Mouse (Mus musculus) cerebellum, postnatal 25 days (tissue): ENCODE results near the gene Zbtb45.
A peak's percentile ranks its signal among the peaks of the same experiment; 100 is the strongest.

Experiments used
- DNase-seq, 2 experiments: peaks; one replicate each; pipeline ENCODE4 v3.0.0; 2021; ENCODE audit warnings: mixed read lengths in 2 of 2

The Zbtb45 gene

GRCm38 (mm10) chr7:12997230-12997629 lies 12.6 kb downstream of the Zbtb45 start:
- DNase-seq: no peak

DNA sequence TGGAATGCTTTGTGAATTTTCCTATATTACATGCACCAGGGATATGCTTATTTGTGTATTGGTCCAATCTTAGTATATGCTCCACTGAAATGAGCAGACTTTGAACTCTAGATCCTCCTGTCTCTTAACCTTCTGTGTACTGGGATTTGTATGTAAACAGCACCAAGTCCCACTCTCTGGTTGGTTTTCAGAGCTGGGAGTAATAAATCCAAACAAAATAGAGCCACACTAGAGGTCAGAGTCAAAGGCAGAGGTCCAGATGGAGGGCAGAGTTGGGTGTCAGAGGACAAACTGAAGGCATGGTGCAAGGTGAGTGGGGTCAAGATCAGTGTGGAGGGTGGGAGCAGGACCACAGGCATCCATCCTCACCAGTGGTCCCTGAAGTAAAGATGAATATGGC lies 14.0 kb downstream of the Zbtb45 start:
- no peak for DNase-seq

GRCm38 (mm10) chr7:12993148-12993547 lies 16.7 kb downstream of the Zbtb45 start:
- DNase-seq: no peak

DNA sequence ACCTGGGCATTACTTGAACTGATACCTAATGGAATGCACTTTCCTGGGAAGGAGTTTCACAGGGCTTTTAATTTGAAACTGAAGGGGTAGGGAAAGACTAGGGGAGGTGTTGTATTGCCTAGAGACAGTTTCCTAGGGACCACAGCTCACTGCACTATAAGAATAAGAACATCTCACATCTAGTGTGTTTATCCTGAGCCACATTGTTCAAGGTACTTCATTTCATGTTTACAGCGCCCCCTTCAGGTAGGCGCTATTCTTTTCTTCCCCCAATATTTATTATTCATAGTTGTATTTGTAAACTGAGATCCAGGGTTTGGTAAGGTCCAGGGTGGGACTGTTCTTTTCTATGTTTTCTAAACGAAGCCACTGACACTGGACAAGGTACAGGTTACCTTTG lies 17.6 kb downstream of the Zbtb45 start:
- DNase-seq: peak in 1 of 2 experiments; percentile 47

DNA sequence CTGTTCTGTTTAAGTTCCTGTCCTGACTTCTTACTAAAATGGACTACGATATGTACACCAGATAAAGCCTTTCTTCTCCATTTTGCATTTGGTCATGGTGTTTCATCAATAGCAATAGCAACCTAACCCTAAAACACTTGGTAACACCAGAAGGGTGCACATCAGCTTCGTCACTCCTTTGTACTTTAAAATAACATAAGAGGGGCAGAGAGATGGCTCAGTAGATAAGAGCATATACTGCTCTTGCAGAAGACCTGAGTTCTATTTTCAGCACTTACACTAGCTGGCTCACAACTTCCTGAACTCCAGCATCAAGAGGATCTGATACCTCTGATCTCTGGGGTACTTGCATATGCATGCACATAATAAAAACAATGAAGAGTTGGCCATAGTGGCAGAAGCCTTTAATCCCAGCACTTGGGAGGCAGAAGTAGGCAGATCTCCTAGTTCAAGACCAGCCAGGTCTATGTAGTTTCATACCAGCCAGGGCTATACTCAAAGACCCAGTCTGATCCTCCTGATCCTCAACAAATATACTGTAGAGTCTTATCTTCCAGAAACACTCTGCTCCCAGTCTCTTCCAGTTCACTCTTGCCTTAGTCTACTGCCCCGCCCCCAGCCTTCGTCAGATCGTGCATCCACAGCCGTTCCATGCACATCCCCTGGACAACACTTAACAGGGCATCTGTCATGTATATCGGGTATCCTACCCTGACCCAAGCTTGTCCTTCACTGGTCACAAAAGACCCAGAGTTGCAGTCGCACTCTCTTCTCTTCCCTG lies 22.2 kb downstream of the Zbtb45 start:
- DNase-seq: no peak

- DNase-seq: no peak
Measured at GRCm38 (mm10) chr7:12986906-12987305, 22.9 kb downstream of the Zbtb45 start.

DNA sequence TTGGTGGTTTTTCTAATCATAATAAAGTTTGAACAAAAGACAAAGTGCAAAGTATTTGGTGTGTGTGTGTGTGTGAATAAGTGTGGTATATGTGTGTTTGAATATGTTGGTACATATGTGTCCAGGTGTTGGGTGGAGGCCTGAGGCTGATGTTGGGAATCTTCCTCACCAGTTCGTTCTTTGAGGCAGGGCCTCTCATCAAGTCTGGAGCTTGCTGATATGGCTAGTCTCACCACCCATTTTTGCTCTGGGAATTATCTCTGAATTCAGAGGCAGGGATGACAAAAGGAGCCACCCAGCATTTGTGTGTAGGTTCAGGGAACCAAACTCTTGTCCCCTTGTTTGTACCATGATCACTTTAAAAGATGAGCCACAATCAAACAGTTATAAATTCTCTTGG lies 24.1 kb downstream of the Zbtb45 start:
- DNase-seq: no peak

- DNase-seq: no peak
Measured at GRCm38 (mm10) chr7:12980291-12980690, 29.5 kb downstream of the Zbtb45 start.

DNA sequence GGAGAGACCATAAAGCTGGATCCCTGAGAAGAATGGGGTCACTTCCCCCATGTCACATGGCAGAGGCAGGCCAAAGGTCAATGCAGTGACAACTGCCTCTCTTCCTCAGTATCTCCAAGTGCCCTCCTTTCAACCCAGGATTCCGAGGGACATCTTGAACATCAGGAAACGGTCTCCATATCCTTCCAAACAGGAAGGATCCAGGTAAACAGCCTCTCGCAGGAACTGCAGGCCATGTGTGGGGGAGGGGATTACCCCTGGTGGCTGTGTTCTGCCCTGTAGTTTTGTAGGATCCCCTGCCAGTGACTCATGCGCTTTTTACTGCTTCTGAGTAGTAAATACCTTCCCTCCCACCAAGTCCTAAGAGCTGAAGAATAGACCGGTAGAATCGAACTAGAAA lies 30.1 kb downstream of the Zbtb45 start:
- DNase-seq: no peak

- DNase-seq: no peak
Measured at GRCm38 (mm10) chr7:12978931-12979722, 30.7 kb downstream of the Zbtb45 start.

DNA sequence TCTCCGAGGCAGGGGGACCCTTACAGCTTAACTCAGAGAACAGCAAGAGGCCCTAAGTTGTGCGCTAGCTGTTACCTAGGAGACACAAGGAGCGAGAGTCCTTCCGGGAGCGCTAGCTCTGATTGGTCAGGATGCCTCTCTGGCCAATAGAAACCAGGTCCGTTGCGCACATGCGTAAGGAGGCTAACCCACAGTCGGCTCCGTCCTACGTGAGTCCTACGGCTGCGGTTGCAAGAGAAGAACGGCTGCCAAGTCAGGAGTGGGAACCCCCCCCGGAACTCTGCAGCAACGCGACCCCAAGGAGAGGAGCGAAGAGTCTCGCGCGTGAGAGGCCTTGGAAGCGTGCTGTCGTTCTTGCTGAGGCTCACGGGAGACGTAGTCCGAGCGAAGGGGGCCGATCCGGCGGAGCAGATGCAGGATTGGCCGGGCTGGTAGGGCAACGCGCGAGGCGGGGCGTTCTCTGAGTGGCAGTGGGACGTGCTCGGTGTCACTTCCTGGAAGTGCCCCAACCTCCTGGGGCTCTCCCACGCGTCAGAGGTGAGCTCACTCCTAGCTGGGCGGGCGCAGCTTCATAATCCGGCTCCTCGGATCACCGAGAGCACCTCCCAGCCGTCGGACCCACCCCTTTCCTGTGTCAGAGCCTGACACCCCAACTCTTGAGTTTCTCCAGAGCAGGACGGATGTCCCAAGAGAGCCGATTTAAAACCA lies 32.0 kb downstream of the Zbtb45 start, which contains the start of gene Zfp446:
Zfp446 (plus strand) TSS at position 167 of the 708 bp plus-strand sequence.
- DNase-seq: peak; percentile 99

DNA sequence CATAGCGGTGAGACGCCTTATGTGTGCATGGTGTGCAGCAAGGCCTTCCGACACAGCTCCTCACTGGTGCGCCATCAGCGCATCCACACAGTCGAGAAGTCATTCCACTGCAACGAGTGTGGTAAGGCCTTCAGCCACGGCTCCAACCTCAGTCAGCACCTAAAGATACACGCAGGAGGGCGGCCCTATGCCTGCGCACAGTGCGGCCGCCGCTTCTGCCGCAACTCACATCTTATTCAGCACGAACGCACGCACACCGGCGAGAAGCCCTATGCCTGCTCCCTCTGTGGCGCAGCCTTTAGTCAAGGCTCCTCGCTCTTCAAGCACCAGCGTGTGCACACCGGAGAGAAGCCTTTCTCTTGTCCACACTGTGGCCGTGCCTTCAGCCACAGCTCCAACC lies 38.9 kb downstream of the Zbtb45 start:
- DNase-seq: no peak

- DNase-seq: peak; percentile 92 to 96
Measured at GRCm38 (mm10) chr7:12966104-12966845, 43.6 kb downstream of the Zbtb45 start.

- DNase-seq: peak; percentile 91 to 95
Measured at GRCm38 (mm10) chr7:12965678-12966091, 44.1 kb downstream of the Zbtb45 start, which contains the start of gene Zfp324. Gene Zfp324, plus strand, starts transcription at chr7:12965838.

- DNase-seq: peak; percentile 54 to 61
Measured at GRCm38 (mm10) chr7:12961511-12962141, 48.2 kb downstream of the Zbtb45 start.

GRCm38 (mm10) chr7:12959718-12960117 lies 50.1 kb downstream of the Zbtb45 start:
- no peak for DNase-seq

GRCm38 (mm10) chr7:12958948-12959347 lies 50.9 kb downstream of the Zbtb45 start:
- no peak for DNase-seq

- DNase-seq: no peak
Measured at GRCm38 (mm10) chr7:12957511-12957910, 52.3 kb downstream of the Zbtb45 start.

GRCm38 (mm10) chr7:12954896-12955295 lies 54.9 kb downstream of the Zbtb45 start:
- DNase-seq: no peak
